Mouse (Mus musculus) lung, postnatal 0 days (tissue): ENCODE data around the gene Mynn.

ENCODE experiments used
- CTCF ChIP-seq: IDR thresholded peaks from 2 replicates; pipeline ENCODE4 v1.5.1; 2016; ENCODE audit warnings: antibody characterized with exemption, mild to moderate bottlenecking
- EP300 ChIP-seq: IDR thresholded peaks from 2 replicates; pipeline ENCODE4 v1.6.1; 2016; ENCODE audit warnings: antibody characterized with exemption, mild to moderate bottlenecking, control low read depth

- peak; percentile 73 for TF ChIP-seq CTCF
- TF ChIP-seq EP300: no peak
Measured at GRCm38 (mm10) chr3:30602065-30602739, at the start of gene Mynn.
